Mouse (Mus musculus) limb, embryonic 15.5 days (tissue): ENCODE measurements at regions not wholly inside any gene's neighbourhood (a gene's known extent, or its start where the extent isn't known, plus 50 kb on each side); places are given as distances from the start of the nearest gene placed in this dataset.

ENCODE experiments used
- ATAC-seq: fragments of 200-750 bp; cut with Nextera tagmentation; 2 replicates; pipeline ENCODE4 v1.8.0; 2017; ENCODE audit warnings: low read depth, moderate TSS enrichment; ENCODE audit not compliant: insufficient number of reproducible peaks, low FRiP score, low TSS enrichment
- H3K27ac ChIP-seq: fragments of 300-500 bp; sonication (generic); 2 replicates; pipeline ENCODE4 v1.5.1; 2015; ENCODE audit warnings: moderate library complexity, mild to moderate bottlenecking, inconsistent platforms
- H3K27me3 ChIP-seq: fragments of 300-500 bp; sonication (generic); 2 replicates; pipeline ENCODE4 v1.6.1; 2015; ENCODE audit warnings: inconsistent platforms
- H3K36me3 ChIP-seq: fragments of 300-500 bp; sonication (generic); 2 replicates; pipeline ENCODE4 v1.6.1; 2015; ENCODE audit warnings: inconsistent platforms
- H3K4me1 ChIP-seq: fragments of 300-500 bp; sonication (generic); 2 replicates; pipeline ENCODE4 v1.6.1; 2015; ENCODE audit warnings: inconsistent platforms
- H3K4me2 ChIP-seq: fragments of 300-500 bp; sonication (generic); 2 replicates; pipeline ENCODE4 v1.6.1; 2015; ENCODE audit warnings: mild to moderate bottlenecking, inconsistent platforms
- H3K4me3 ChIP-seq: fragments of 300-500 bp; sonication (generic); 2 replicates; pipeline ENCODE4 v1.5.1; 2015; ENCODE audit warnings: mild to moderate bottlenecking, inconsistent platforms
- H3K9ac ChIP-seq: fragments of 300-500 bp; sonication (generic); 2 replicates; pipeline ENCODE4 v1.6.1; 2015; ENCODE audit warnings: inconsistent platforms
- H3K9me3 ChIP-seq: fragments of 300-500 bp; sonication (generic); 2 replicates; pipeline ENCODE4 v1.6.1; 2016; ENCODE audit warnings: inconsistent platforms
- WGBS: fragments of 180-500 bp; shearing (Covaris S2); methylation state at CpG from one replicate; pipeline ENCODE4 v1.1.7; 2015; 5-methylcytosine and 5-hydroxymethylcytosine counted together

- H3K4me3 ChIP-seq = no peak overlapping the region
- no peaks in the 10 kb centered on the region for H3K9me3 ChIP-seq
- H3K9ac ChIP-seq = no peak overlapping the region
- no peak for ATAC-seq
- no peaks in the 10 kb centered on the region for H3K4me1 ChIP-seq
- H3K27me3 ChIP-seq = no peaks in the 10 kb centered on the region
- no peaks in the 10 kb centered on the region for H3K36me3 ChIP-seq
- no peak overlapping the region for H3K27ac ChIP-seq
- 81% methylated on average over 6 of the region's 6 CpGs for WGBS
- H3K4me2 ChIP-seq = no peak overlapping the region
These were observed 278.4 kb downstream of the Fat4 start for GRCm38 (mm10) chr3:39165006-39165667.

- no peak overlapping the region for H3K9ac ChIP-seq
- H3K4me1 ChIP-seq = 0 out of 2 replicates have a peak, but pooled peaks cover 4% of the 10 kb centered on the region
- WGBS = 30% methylated on average over 3 of the region's 3 CpGs
- H3K4me3 ChIP-seq = no peak overlapping the region
- H3K4me2 ChIP-seq = no peak overlapping the region
- H3K27me3 ChIP-seq = no peaks in the 10 kb centered on the region
- H3K9me3 ChIP-seq = no peaks in the 10 kb centered on the region
- H3K36me3 ChIP-seq = no peaks in the 10 kb centered on the region
- H3K27ac ChIP-seq = peak overlapping the region; percentile 34
- ATAC-seq = no peak
These were observed 295.9 kb downstream of the Fat4 start for GRCm38 (mm10) chr3:39182646-39183045.

- ATAC-seq = no peak
- 89% methylated on average over 6 of the region's 6 CpGs for WGBS
- H3K27me3 ChIP-seq = no peaks in the 10 kb centered on the region
- H3K27ac ChIP-seq = no peak overlapping the region
- H3K9ac ChIP-seq = no peak overlapping the region
- H3K9me3 ChIP-seq = no peaks in the 10 kb centered on the region
- no peak overlapping the region for H3K4me2 ChIP-seq
- H3K4me3 ChIP-seq = no peak overlapping the region
- no peaks in the 10 kb centered on the region for H3K4me1 ChIP-seq
- no peaks in the 10 kb centered on the region for H3K36me3 ChIP-seq
These were observed 308.4 kb downstream of the Fat4 start for GRCm38 (mm10) chr3:39195102-39195501.

GRCm38 (mm10) chr3:39202662-39203061, 315.9 kb downstream of the Fat4 start:
- H3K27ac ChIP-seq = no peak overlapping the region
- peaks cover 6% of the 10 kb centered on the region; the same call in 1 of the 2 replicates for H3K4me1 ChIP-seq
- no peaks in the 10 kb centered on the region for H3K27me3 ChIP-seq
- no peak overlapping the region for H3K4me2 ChIP-seq
- ATAC-seq = no peak
- no peak overlapping the region for H3K4me3 ChIP-seq
- H3K36me3 ChIP-seq = no peaks in the 10 kb centered on the region
- H3K9ac ChIP-seq = no peak overlapping the region
- no peaks in the 10 kb centered on the region for H3K9me3 ChIP-seq
- WGBS = 37% methylated on average over 7 of the region's 7 CpGs

- Histone ChIP-seq H3K36me3 (no peaks in the 10 kb centered on the region), H3K9ac (no peak overlapping the region), H3K4me2 (no peak overlapping the region), H3K4me1 (peaks cover 5% of the 10 kb centered on the region; the same call in 1 of the 2 replicates), H3K27me3 (no peaks in the 10 kb centered on the region), H3K9me3 (no peaks in the 10 kb centered on the region), H3K4me3 (no peak overlapping the region), H3K27ac (no peak overlapping the region)
- WGBS = 85% methylated on average over 1 of the region's 1 CpGs
- ATAC-seq = no peak
These were observed 321.9 kb downstream of the Fat4 start for GRCm38 (mm10) chr3:39208651-39209050.

- H3K4me1 ChIP-seq = peaks cover 5% of the 10 kb centered on the region; the same call in 1 of the 2 replicates
- H3K9me3 ChIP-seq = no peaks in the 10 kb centered on the region
- no peaks in the 10 kb centered on the region for H3K36me3 ChIP-seq
- no peak overlapping the region for H3K9ac ChIP-seq
- H3K4me2 ChIP-seq = no peak overlapping the region
- no peak overlapping the region for H3K4me3 ChIP-seq
- ATAC-seq = no peak
- no peaks in the 10 kb centered on the region for H3K27me3 ChIP-seq
- WGBS = 70% methylated on average over 8 of the region's 8 CpGs
- H3K27ac ChIP-seq = no peak overlapping the region
These were observed 322.8 kb downstream of the Fat4 start for GRCm38 (mm10) chr3:39209382-39210165.

- Histone ChIP-seq H3K36me3 (no peaks in the 10 kb centered on the region), H3K9me3 (no peaks in the 10 kb centered on the region), H3K27ac (no peak overlapping the region), H3K4me1 (peaks cover 5% of the 10 kb centered on the region; the same call in 1 of the 2 replicates), H3K27me3 (no peaks in the 10 kb centered on the region), H3K4me3 (no peak overlapping the region), H3K9ac (no peak overlapping the region), H3K4me2 (no peak overlapping the region)
- 53% methylated on average over 5 of the region's 5 CpGs for WGBS
- no peak for ATAC-seq
These were observed 324.9 kb downstream of the Fat4 start for GRCm38 (mm10) chr3:39211670-39212069.

- WGBS = 47% methylated on average over 10 of the region's 10 CpGs
These were observed 333.4 kb downstream of the Fat4 start for GRCm38 (mm10) chr3:39220011-39220706.

GRCm38 (mm10) chr3:39220707-39221034, 333.9 kb downstream of the Fat4 start:
- WGBS = 53% methylated on average over 2 of the region's 2 CpGs
- Histone ChIP-seq H3K4me3 (no peak overlapping the region), H3K4me2 (no peak overlapping the region), H3K27ac (no peak overlapping the region), H3K4me1 (peaks cover 5% of the 10 kb centered on the region; the same call in 1 of the 2 replicates), H3K36me3 (no peaks in the 10 kb centered on the region), H3K27me3 (no peaks in the 10 kb centered on the region), H3K9ac (no peak overlapping the region), H3K9me3 (no peaks in the 10 kb centered on the region)
- no peak for ATAC-seq

More at GRCm38 (mm10) chr3:39220011-39220706, 333.4 kb downstream of the Fat4 start:
- Histone ChIP-seq H3K4me2 (no peak overlapping the region), H3K36me3 (no peaks in the 10 kb centered on the region), H3K4me1 (peaks cover 5% of the 10 kb centered on the region; the same call in 1 of the 2 replicates), H3K4me3 (no peak overlapping the region), H3K27ac (no peak overlapping the region), H3K9me3 (no peaks in the 10 kb centered on the region), H3K27me3 (no peaks in the 10 kb centered on the region), H3K9ac (0 out of 2 replicates have a peak overlapping the region, but pooled peaks have one; percentile 7)
- ATAC-seq = no peak

- Histone ChIP-seq H3K4me1 (peaks cover 5% of the 10 kb centered on the region; the same call in 1 of the 2 replicates), H3K27me3 (no peaks in the 10 kb centered on the region), H3K27ac (no peak overlapping the region), H3K4me2 (no peak overlapping the region), H3K4me3 (no peak overlapping the region), H3K36me3 (no peaks in the 10 kb centered on the region), H3K9ac (no peak overlapping the region), H3K9me3 (no peaks in the 10 kb centered on the region)
- WGBS = 65% methylated on average over 4 of the region's 4 CpGs
- ATAC-seq = no peak
These were observed 335.3 kb downstream of the Fat4 start for GRCm38 (mm10) chr3:39222059-39222458.

- no peaks in the 10 kb centered on the region for H3K9me3 ChIP-seq
- no peaks in the 10 kb centered on the region for H3K36me3 ChIP-seq
- H3K27me3 ChIP-seq = no peaks in the 10 kb centered on the region
- no peak overlapping the region for H3K4me3 ChIP-seq
- H3K4me2 ChIP-seq = no peak overlapping the region
- H3K4me1 ChIP-seq = no peaks in the 10 kb centered on the region
- no peak for ATAC-seq
- H3K27ac ChIP-seq = no peak overlapping the region
- H3K9ac ChIP-seq = no peak overlapping the region
- WGBS = 86% methylated on average over 2 of the region's 2 CpGs
These were observed 348.2 kb downstream of the Fat4 start for GRCm38 (mm10) chr3:39234921-39235320.

GRCm38 (mm10) chr3:39248712-39249111, 362.0 kb downstream of the Fat4 start:
- Histone ChIP-seq H3K27ac (no peak overlapping the region), H3K4me3 (no peak overlapping the region), H3K9ac (no peak overlapping the region), H3K4me2 (no peak overlapping the region), H3K9me3 (no peaks in the 10 kb centered on the region), H3K36me3 (no peaks in the 10 kb centered on the region), H3K27me3 (no peaks in the 10 kb centered on the region), H3K4me1 (peaks cover 8% of the 10 kb centered on the region)
- ATAC-seq = no peak
- WGBS = 53% methylated on average over 4 of the region's 4 CpGs
